Mouse (Mus musculus) cortical plate, adult 2 months (tissue): ENCODE data around the gene Plcl2.
"Not testable (repeated sequence)": the region's sequence is repeated elsewhere in the genome, so short reads cannot be mapped to it uniquely, and the experiment has no call there.

Experiments
- CTCF ChIP-seq: fragments of 200-500 bp; IDR thresholded peaks from 2 replicates; pipeline ENCODE4 v1.5.1; 2011; ENCODE audit warnings: mild to moderate bottlenecking, control low read depth, low read length; ENCODE audit not compliant: insufficient read depth; ENCODE audit errors: extremely low read depth
- POLR2A ChIP-seq: fragments of 200-500 bp; IDR thresholded peaks from 2 replicates; pipeline ENCODE4 v1.6.1; 2011; ENCODE audit warnings: mild to moderate bottlenecking, low read length, control low read depth; ENCODE audit not compliant: insufficient read depth; ENCODE audit errors: extremely low read depth

GRCm38 (mm10) chr17:50570228-50570627 lies 61.0 kb downstream of the Plcl2 start:
- not testable (repeated sequence) for TF ChIP-seq CTCF, POLR2A
